Mouse (Mus musculus) hindbrain, embryonic 12.5 days (tissue): ENCODE measurements at regions not wholly inside any gene's neighbourhood (a gene's known extent, or its start where the extent isn't known, plus 50 kb on each side); places are given as distances from the start of the nearest gene placed in this dataset.

Experiments
- ATAC-seq: fragments of 200-750 bp; cut with Nextera tagmentation; 2 replicates; pipeline ENCODE4 v1.8.0; 2017; ENCODE audit warnings: moderate TSS enrichment; ENCODE audit not compliant: low FRiP score
- H3K27ac ChIP-seq: fragments of 300-500 bp; sonication (generic); 2 replicates; pipeline ENCODE4 v1.5.1; 2016; ENCODE audit warnings: mild to moderate bottlenecking
- H3K27me3 ChIP-seq: fragments of 300-500 bp; sonication (generic); 2 replicates; pipeline ENCODE4 v1.6.1; 2016; ENCODE audit warnings: mild to moderate bottlenecking
- H3K36me3 ChIP-seq: fragments of 300-500 bp; sonication (generic); 2 replicates; pipeline ENCODE4 v1.6.1; 2016; ENCODE audit warnings: mild to moderate bottlenecking
- H3K4me1 ChIP-seq: fragments of 300-500 bp; sonication (generic); 2 replicates; pipeline ENCODE4 v1.6.1; 2016
- H3K4me2 ChIP-seq: fragments of 300-500 bp; sonication (generic); replicated peaks from 2 replicates; pipeline ENCODE4 v1.6.1; 2016; ENCODE audit warnings: mild to moderate bottlenecking
- H3K4me3 ChIP-seq: fragments of 300-500 bp; sonication (generic); 2 replicates; pipeline ENCODE4 v1.5.1; 2016; ENCODE audit warnings: mild to moderate bottlenecking
- H3K9ac ChIP-seq: fragments of 300-500 bp; sonication (generic); 2 replicates; pipeline ENCODE4 v1.6.1; 2016; ENCODE audit warnings: mild to moderate bottlenecking, moderate library complexity
- H3K9me3 ChIP-seq: fragments of 300-500 bp; sonication (generic); replicated peaks from 2 replicates; pipeline ENCODE4 v1.6.1; 2016; ENCODE audit warnings: mild to moderate bottlenecking
- WGBS: fragments of 180-500 bp; shearing (Covaris S2); methylation state at CpG from one replicate; pipeline ENCODE4 v1.1.7; 2016; 5-methylcytosine and 5-hydroxymethylcytosine counted together

GRCm38 (mm10) chr11:117425927-117426326, 58.2 kb upstream of the Gm11733 start:
- H3K9me3 ChIP-seq, result no peaks in the 10 kb centered on the region
- H3K9ac ChIP-seq, result no peak overlapping the region
- peaks cover 5% of the 10 kb centered on the region; the same call in 1 of the 2 replicates for H3K27me3 ChIP-seq
- no peak overlapping the region for H3K27ac ChIP-seq
- H3K36me3 ChIP-seq, result no peaks in the 10 kb centered on the region
- H3K4me2 ChIP-seq, result no peak overlapping the region
- WGBS, result 39% methylated on average over 12 of the region's 12 CpGs
- no peak overlapping the region for H3K4me3 ChIP-seq
- 0 out of 2 replicates have a peak, but pooled peaks have one; percentile 7 for ATAC-seq
- peaks cover 32% of the 10 kb centered on the region for H3K4me1 ChIP-seq

GRCm38 (mm10) chr11:117426651-117427050, 57.5 kb upstream of the Gm11733 start:
- Histone ChIP-seq H3K27ac (no peak overlapping the region), H3K4me3 (no peak overlapping the region), H3K4me2 (no peak overlapping the region), H3K36me3 (no peaks in the 10 kb centered on the region), H3K9me3 (no peaks in the 10 kb centered on the region), H3K27me3 (peaks cover 11% of the 10 kb centered on the region; the same call in 1 of the 2 replicates), H3K4me1 (peaks cover 35% of the 10 kb centered on the region), H3K9ac (no peak overlapping the region)
- ATAC-seq, result no peak
- WGBS, result 88% methylated on average over 4 of the region's 4 CpGs

- 77% methylated on average over 17 of the region's 17 CpGs for WGBS
- Histone ChIP-seq H3K27me3 (peaks cover 11% of the 10 kb centered on the region; the same call in 1 of the 2 replicates), H3K9me3 (no peaks in the 10 kb centered on the region), H3K9ac (no peak overlapping the region), H3K4me3 (no peak overlapping the region), H3K27ac (no peak overlapping the region), H3K4me2 (no peak overlapping the region), H3K36me3 (no peaks in the 10 kb centered on the region), H3K4me1 (peaks cover 35% of the 10 kb centered on the region)
- ATAC-seq, result no peak
Measured at GRCm38 (mm10) chr11:117427808-117428510, 56.2 kb upstream of the Gm11733 start.

- Histone ChIP-seq H3K9ac (no peak overlapping the region), H3K4me3 (no peak overlapping the region), H3K9me3 (no peaks in the 10 kb centered on the region), H3K4me1 (peaks cover 35% of the 10 kb centered on the region), H3K4me2 (no peak overlapping the region), H3K27me3 (peaks cover 11% of the 10 kb centered on the region; the same call in 1 of the 2 replicates), H3K36me3 (no peaks in the 10 kb centered on the region), H3K27ac (peak overlapping the region; percentile 58; the same call in 1 of the 2 replicates)
- ATAC-seq, result no peak
- WGBS, result 66% methylated on average over 10 of the region's 10 CpGs
Measured at GRCm38 (mm10) chr11:117429326-117429752, 54.8 kb upstream of the Gm11733 start.

GRCm38 (mm10) chr11:117429894-117430293, 54.3 kb upstream of the Gm11733 start:
- 55% methylated on average over 8 of the region's 8 CpGs for WGBS
- no peak overlapping the region for H3K4me2 ChIP-seq
- H3K9ac ChIP-seq, result no peak overlapping the region
- peaks cover 11% of the 10 kb centered on the region; the same call in 1 of the 2 replicates for H3K27me3 ChIP-seq
- H3K4me3 ChIP-seq, result no peak overlapping the region
- peaks cover 35% of the 10 kb centered on the region for H3K4me1 ChIP-seq
- no peaks in the 10 kb centered on the region for H3K36me3 ChIP-seq
- no peaks in the 10 kb centered on the region for H3K9me3 ChIP-seq
- ATAC-seq, result no peak
- H3K27ac ChIP-seq, result 0 out of 2 replicates have a peak overlapping the region, but pooled peaks have one; percentile 58

GRCm38 (mm10) chr11:117434056-117434455, 50.1 kb upstream of the Gm11733 start:
- no peak overlapping the region for H3K4me2 ChIP-seq
- no peaks in the 10 kb centered on the region for H3K9me3 ChIP-seq
- no peak for ATAC-seq
- no peaks in the 10 kb centered on the region for H3K36me3 ChIP-seq
- no peak overlapping the region for H3K4me3 ChIP-seq
- H3K4me1 ChIP-seq, result peaks cover 55% of the 10 kb centered on the region
- no peak overlapping the region for H3K9ac ChIP-seq
- no peak overlapping the region for H3K27ac ChIP-seq
- peaks cover 13% of the 10 kb centered on the region; the same call in 1 of the 2 replicates for H3K27me3 ChIP-seq
